Comparison of ENCODE assay signal across 8 mouse cellular contexts in the genomic region with DNA sequence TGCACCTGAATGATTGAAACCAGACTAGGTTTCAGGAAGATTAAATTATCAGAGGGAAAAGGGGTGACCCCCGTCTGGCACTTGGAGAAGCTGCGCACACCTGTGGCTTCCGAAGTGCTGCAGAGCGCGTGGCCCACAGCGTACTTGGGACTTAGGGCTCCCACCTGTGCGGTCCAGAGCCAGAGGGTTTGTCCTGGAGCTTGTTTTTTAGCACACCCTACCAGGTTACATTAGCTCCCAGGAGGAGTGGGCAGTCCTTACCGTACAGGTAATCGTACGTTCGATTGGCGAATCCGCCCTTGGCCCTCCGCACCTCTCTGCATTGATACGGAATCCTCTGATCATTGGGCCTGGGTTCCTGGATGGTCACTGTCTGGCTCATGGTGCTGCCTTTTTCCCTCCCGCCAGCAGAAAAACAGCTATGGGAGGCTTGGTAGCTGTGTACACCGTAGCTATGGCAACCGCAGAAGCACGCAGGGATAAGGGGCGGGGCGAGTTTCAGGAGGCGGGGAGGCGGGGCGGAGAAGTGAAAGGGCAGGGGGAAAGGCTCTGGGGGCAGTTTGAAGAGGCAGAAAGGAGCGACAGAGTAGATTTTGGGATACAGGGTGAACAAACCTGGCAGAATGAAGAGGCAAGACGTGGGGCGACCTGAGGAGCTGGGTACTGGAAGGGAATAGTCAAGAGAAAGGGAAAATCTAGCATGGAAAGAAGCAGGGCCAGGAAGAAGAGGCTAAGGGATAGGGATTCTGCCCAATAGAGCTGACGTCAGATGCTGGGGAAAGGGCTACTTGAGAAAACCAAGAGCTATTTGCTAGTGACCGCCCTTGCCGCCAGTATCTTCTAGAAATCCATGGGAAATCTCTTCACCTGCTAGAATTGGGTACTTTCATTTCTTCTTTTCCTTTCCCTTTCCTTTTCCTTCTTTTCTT. TPM values are rescaled to one million over a fixed set of nuclear protein-coding genes. Genes with fewer than 3 reads are reported as not detected.
A peak's percentile ranks its signal among the peaks of the same experiment; 100 is the strongest.
DNase-seq lines count a peak whose midpoint lies in the region; ATAC-seq lines count a peak whose summit lies in the region.

A gene (minus strand): TSS at position 748 of the 929 bp plus-strand sequence.

- H3K27ac ChIP-seq in forebrain, embryonic 15.5 days (replicated peaks) = 0 out of 2 replicates have a peak within 1 kb of the TSS, but pooled peaks have one; percentile 15
- no peak within 1 kb of the TSS for H3K27ac ChIP-seq in liver, embryonic 15.5 days (replicated peaks)

- WGBS in forebrain, embryonic 15.5 days = 6% methylated on average over 30 of the region's 30 CpGs
- 19% methylated on average over 30 of the region's 30 CpGs for WGBS in liver, embryonic 15.5 days (ENCODE audit: insufficient replicate concordance)

- intact Hi-C loops in heart, postnatal 10 days (cut with DNase I) = no loop called here

- ATAC-seq in forebrain, embryonic 15.5 days (replicated peaks) = peak; percentile 91
- ATAC-seq in liver, embryonic 15.5 days (ENCODE audit: insufficient read depth) = peak; percentile 25; the same call in 1 of the 2 replicates

- H3K4me1 ChIP-seq in forebrain, embryonic 15.5 days = peaks cover 12% of the 10 kb centered on the region
- H3K4me1 ChIP-seq in liver, embryonic 15.5 days (replicated peaks) = peaks cover 18% of the 10 kb centered on the region

- no peaks in the 10 kb centered on the region for H3K27me3 ChIP-seq in forebrain, embryonic 15.5 days
- peaks cover 11% of the 10 kb centered on the region for H3K27me3 ChIP-seq in liver, embryonic 15.5 days

- H3K9me3 ChIP-seq in forebrain, embryonic 15.5 days = no peaks in the 10 kb centered on the region
- H3K9me3 ChIP-seq in liver, embryonic 15.5 days (replicated peaks) = no peaks in the 10 kb centered on the region

- H3K4me2 ChIP-seq in forebrain, embryonic 15.5 days (replicated peaks) = peak within 1 kb of the TSS; percentile 78
- H3K4me2 ChIP-seq in liver, embryonic 15.5 days = peak within 1 kb of the TSS; percentile 59

- peak; percentile 87 for DNase-seq in ES-CJ7 (ENCODE audit: low read depth, low spot score)
- DNase-seq in cerebellum, adult 18-20 months = peak; percentile 66 to 69
- DNase-seq in heart, postnatal 10 days = peak; percentile 78 to 87
- peak; percentile 86 to 90 for DNase-seq in kidney, postnatal 36 days
- peak; percentile 89 for DNase-seq in neural tube, embryonic 10.5 days (ENCODE audit: extremely low spot score, low spot score)
- DNase-seq in telencephalon, adult 2 months (ENCODE audit: low read depth, low spot score) = peak; percentile 40

- H3K9ac ChIP-seq in forebrain, embryonic 15.5 days (replicated peaks) = peak within 1 kb of the TSS; percentile 49
- no peak within 1 kb of the TSS for H3K9ac ChIP-seq in liver, embryonic 15.5 days

- H3K36me3 ChIP-seq in forebrain, embryonic 15.5 days = no peaks in the 10 kb centered on the region
- no peaks in the 10 kb centered on the region for H3K36me3 ChIP-seq in liver, embryonic 15.5 days (replicated peaks)

- peak within 1 kb of the TSS; percentile 43 for H3K4me3 ChIP-seq in forebrain, embryonic 15.5 days
- H3K4me3 ChIP-seq in liver, embryonic 15.5 days (replicated peaks) = peak within 1 kb of the TSS; percentile 35

RNA-seq across cellular contexts. Expression of the gene that starts here (rescaled TPM):
- polyA plus RNA-seq in forebrain, embryonic 15.5 days (2015; fragmentation: Nextera tagmentation; extraction: Ambion mirVana) = 0.54 and 1.0 TPM in 2 replicates
- total RNA-seq in heart, postnatal 10 days (2021) = not detected
- polyA plus RNA-seq in liver, embryonic 15.5 days (2015; fragmentation: Nextera tagmentation; extraction: Ambion mirVana) = 0.03 and 0.05 TPM in 2 replicates

Comparison
In these comparisons a context has a peak if more than half of its experiments do, and no peak if none do; other contexts are left out.
1. Peak in DNase-seq in heart, postnatal 10 days; RNA of the gene not detected or under 1 TPM.
2. Peak in ATAC-seq, H3K4me3 ChIP-seq and H3K4me2 ChIP-seq in liver, embryonic 15.5 days; RNA of the gene not detected or under 1 TPM.